Mouse (Mus musculus): ENCODE measurements around the gene Amh. TPM values are rescaled to one million over a fixed set of nuclear protein-coding genes. Genes with fewer than 3 reads are reported as not detected.
"Not testable (repeated sequence)": the region's sequence is repeated elsewhere in the genome, so short reads cannot be mapped to it uniquely, and the experiment has no call there.

The Amh gene
- polyA plus RNA-seq, 1 experiment from 2014 or later, result not detected

- Histone ChIP-seq H3K9me3 (ENCODE audit: control insufficient read depth) (no peaks in the 10 kb centered on the region), H3K27ac (ENCODE audit: low read depth, low read length) (no peak overlapping the region), H3K4me2 (replicated peaks; ENCODE audit: low read depth) (no peak overlapping the region), H3K27me3 (replicated peaks; ENCODE audit: control insufficient read depth, insufficient read depth, low read length) (no peaks in the 10 kb centered on the region), H3K9ac (ENCODE audit: low read depth, low read length) (no peak overlapping the region), H3K4me1 (replicated peaks; ENCODE audit: control insufficient read depth, insufficient read depth, low read length) (0 out of 2 replicates have a peak, but pooled peaks cover 7% of the 10 kb centered on the region), H3K36me3 (ENCODE audit: control insufficient read depth, insufficient read depth) (no peaks in the 10 kb centered on the region), H3K4me3 (ENCODE audit: low read depth, low read length) (no peak overlapping the region)
- 56% methylated on average over 7 of the region's 7 CpGs for WGBS
- TF ChIP-seq CTCF (IDR thresholded peaks at IDR 0.05; ENCODE audit: low read depth), result no peak
- no peak for ATAC-seq
Measured at GRCm38 (mm10) chr10:80814800-80815199, 9.8 kb downstream of the Amh start.

GRCm38 (mm10) chr10:80816303-80816702 is 11.3 kb downstream of the Amh start:
- ATAC-seq; H3K4me2 ChIP-seq (replicated peaks; ENCODE audit: low read depth); H3K9me3 ChIP-seq (ENCODE audit: control insufficient read depth); H3K4me3 ChIP-seq (ENCODE audit: low read depth, low read length); H3K36me3 ChIP-seq (ENCODE audit: control insufficient read depth, insufficient read depth); H3K27me3 ChIP-seq (replicated peaks; ENCODE audit: control insufficient read depth, insufficient read depth, low read length); H3K4me1 ChIP-seq (replicated peaks; ENCODE audit: control insufficient read depth, insufficient read depth, low read length); H3K27ac ChIP-seq (ENCODE audit: low read depth, low read length); H3K9ac ChIP-seq (ENCODE audit: low read depth, low read length): not testable (repeated sequence)
- WGBS, result 81% methylated on average over 3 of the region's 3 CpGs

GRCm38 (mm10) chr10:80817164-80817563 is 12.1 kb downstream of the Amh start:
- Histone ChIP-seq H3K27me3 (replicated peaks; ENCODE audit: control insufficient read depth, insufficient read depth, low read length) (no peaks in the 10 kb centered on the region), H3K4me3 (ENCODE audit: low read depth, low read length) (no peak overlapping the region), H3K27ac (ENCODE audit: low read depth, low read length) (no peak overlapping the region), H3K9ac (ENCODE audit: low read depth, low read length) (no peak overlapping the region), H3K9me3 (ENCODE audit: control insufficient read depth) (no peaks in the 10 kb centered on the region), H3K4me1 (replicated peaks; ENCODE audit: control insufficient read depth, insufficient read depth, low read length) (no peaks in the 10 kb centered on the region), H3K4me2 (replicated peaks; ENCODE audit: low read depth) (no peak overlapping the region), H3K36me3 (ENCODE audit: control insufficient read depth, insufficient read depth) (no peaks in the 10 kb centered on the region)
- no peak for ATAC-seq
- 53% methylated on average over 2 of the region's 2 CpGs for WGBS
- no peak for TF ChIP-seq CTCF (IDR thresholded peaks at IDR 0.05; ENCODE audit: low read depth)

GRCm38 (mm10) chr10:80817955-80818354 is 12.9 kb downstream of the Amh start:
- not testable (repeated sequence) for H3K4me2 ChIP-seq (replicated peaks; ENCODE audit: low read depth); H3K27ac ChIP-seq (ENCODE audit: low read depth, low read length); H3K4me1 ChIP-seq (replicated peaks; ENCODE audit: control insufficient read depth, insufficient read depth, low read length); ATAC-seq; H3K4me3 ChIP-seq (ENCODE audit: low read depth, low read length); H3K27me3 ChIP-seq (replicated peaks; ENCODE audit: control insufficient read depth, insufficient read depth, low read length); H3K36me3 ChIP-seq (ENCODE audit: control insufficient read depth, insufficient read depth); H3K9me3 ChIP-seq (ENCODE audit: control insufficient read depth); H3K9ac ChIP-seq (ENCODE audit: low read depth, low read length)
- 82% methylated on average over 7 of the region's 7 CpGs for WGBS
- peak; percentile 55 for TF ChIP-seq CTCF (IDR thresholded peaks at IDR 0.05; ENCODE audit: low read depth)

- H3K27me3 ChIP-seq (replicated peaks; ENCODE audit: control insufficient read depth, insufficient read depth, low read length), result no peaks in the 10 kb centered on the region
- 36% methylated on average over 6 of the region's 6 CpGs for WGBS
- ATAC-seq, result peak; percentile 32; the same call in 1 of the 2 replicates
Measured at GRCm38 (mm10) chr10:80818599-80819281, 13.7 kb downstream of the Amh start.

GRCm38 (mm10) chr10:80819406-80819805 is 14.4 kb downstream of the Amh start:
- no peak overlapping the region for H3K9ac ChIP-seq (ENCODE audit: low read depth, low read length)
- H3K4me3 ChIP-seq (ENCODE audit: low read depth, low read length), result no peak overlapping the region
- no peak for TF ChIP-seq CTCF (IDR thresholded peaks at IDR 0.05; ENCODE audit: low read depth)
- 24% methylated on average over 3 of the region's 3 CpGs for WGBS
- H3K4me2 ChIP-seq (replicated peaks; ENCODE audit: low read depth), result no peak overlapping the region
- H3K4me1 ChIP-seq (replicated peaks; ENCODE audit: control insufficient read depth, insufficient read depth, low read length), result no peaks in the 10 kb centered on the region
- H3K9me3 ChIP-seq (ENCODE audit: control insufficient read depth), result no peaks in the 10 kb centered on the region
- no peaks in the 10 kb centered on the region for H3K36me3 ChIP-seq (ENCODE audit: control insufficient read depth, insufficient read depth)
- H3K27ac ChIP-seq (ENCODE audit: low read depth, low read length), result no peak overlapping the region
- ATAC-seq, result no peak
- H3K27me3 ChIP-seq (replicated peaks; ENCODE audit: control insufficient read depth, insufficient read depth, low read length), result no peaks in the 10 kb centered on the region

More at GRCm38 (mm10) chr10:80818599-80819281, 13.7 kb downstream of the Amh start:
- no peak overlapping the region for H3K4me3 ChIP-seq (ENCODE audit: low read depth, low read length)
- no peaks in the 10 kb centered on the region for H3K9me3 ChIP-seq (ENCODE audit: control insufficient read depth)
- H3K27ac ChIP-seq (ENCODE audit: low read depth, low read length), result no peak overlapping the region
- no peak overlapping the region for H3K4me2 ChIP-seq (replicated peaks; ENCODE audit: low read depth)
- no peak overlapping the region for H3K9ac ChIP-seq (ENCODE audit: low read depth, low read length)
- H3K36me3 ChIP-seq (ENCODE audit: control insufficient read depth, insufficient read depth), result no peaks in the 10 kb centered on the region
- no peak for TF ChIP-seq CTCF (IDR thresholded peaks at IDR 0.05; ENCODE audit: low read depth)
- no peaks in the 10 kb centered on the region for H3K4me1 ChIP-seq (replicated peaks; ENCODE audit: control insufficient read depth, insufficient read depth, low read length)
